Mouse (Mus musculus) bone marrow macrophage, adult 2 months (primary cell): Measurements from ENCODE around the gene Tent4a.

ENCODE experiments used
- CTCF ChIP-seq: IDR thresholded peaks from 2 replicates; pipeline ENCODE4 v1.5.1; 2012; ENCODE audit warnings: low read depth, mild to moderate bottlenecking, low read length, moderate library complexity
- POLR2A ChIP-seq: IDR thresholded peaks from 2 replicates; pipeline ENCODE4 v1.6.1; 2012; ENCODE audit warnings: mild to moderate bottlenecking, low read depth, low read length, borderline replicate concordance

DNA sequence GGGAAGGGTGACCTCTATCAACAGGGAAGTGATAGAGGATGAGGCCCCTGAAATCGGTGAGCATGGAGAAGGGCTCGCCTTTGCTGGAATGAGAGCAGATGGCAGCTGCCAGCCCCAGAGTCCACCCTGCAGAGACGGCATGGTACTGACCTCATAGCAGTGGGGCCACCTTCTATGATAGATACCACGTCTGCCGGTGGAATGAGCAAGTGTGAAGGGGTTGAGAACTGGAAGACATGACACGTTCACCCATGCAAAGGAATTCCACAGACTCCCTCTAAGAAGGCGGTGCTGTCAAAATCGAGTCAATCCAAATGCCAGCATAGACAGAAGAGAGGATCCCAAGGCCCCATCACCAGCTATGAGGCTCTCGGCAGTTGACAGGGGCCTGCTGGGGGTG is 19.8 kb upstream of the Tent4a start:
- TF ChIP-seq CTCF (no peak), POLR2A (no peak)
